Mouse (Mus musculus) liver, adult 2 months (tissue): ENCODE results near the gene Rnf187. TPM values are rescaled to one million over a fixed set of nuclear protein-coding genes. Genes with fewer than 3 reads are reported as not detected.

Experiments
- DNase-seq: peaks from one replicate; pipeline ENCODE4 v3.0.0-alpha.2; 2011; ENCODE audit warnings: low read depth, low spot score; ENCODE audit errors: extremely low read depth
- H3K27ac ChIP-seq: fragments of 200-500 bp; replicated peaks from 2 replicates; pipeline ENCODE4 v1.5.1; 2012; ENCODE audit warnings: low read depth, mild to moderate bottlenecking, control low read depth, inconsistent platforms, low read length; ENCODE audit not compliant: insufficient read depth
- H3K27me3 ChIP-seq: fragments of 200-500 bp; 2 replicates; pipeline ENCODE4 v1.6.1; 2012; ENCODE audit warnings: mild to moderate bottlenecking, moderate library complexity, low read length, inconsistent platforms; ENCODE audit not compliant: control insufficient read depth, insufficient read depth
- H3K36me3 ChIP-seq: fragments of 200-500 bp; 2 replicates; pipeline ENCODE4 v1.6.1; 2012; ENCODE audit warnings: low read length, inconsistent platforms; ENCODE audit not compliant: control insufficient read depth, insufficient read depth
- H3K4me1 ChIP-seq: fragments of 200-500 bp; 2 replicates; pipeline ENCODE4 v1.6.1; 2011; ENCODE audit warnings: low read length; ENCODE audit not compliant: control insufficient read depth, insufficient read depth
- H3K4me3 ChIP-seq: fragments of 200-500 bp; 2 replicates; pipeline ENCODE4 v1.5.1; 2011; ENCODE audit warnings: low read depth, mild to moderate bottlenecking, control low read depth, low read length, moderate library complexity; ENCODE audit not compliant: insufficient read depth
- H3K79me2 ChIP-seq: fragments of 200-500 bp; 2 replicates; pipeline ENCODE4 v1.6.1; 2012; ENCODE audit warnings: inconsistent platforms, mild to moderate bottlenecking, low read length, moderate library complexity; ENCODE audit not compliant: control insufficient read depth, insufficient read depth
- H3K9ac ChIP-seq: fragments of 200-500 bp; 2 replicates; pipeline ENCODE4 v1.6.1; 2012; ENCODE audit warnings: low read depth, mild to moderate bottlenecking, control low read depth, inconsistent platforms, low read length
- CTCF ChIP-seq: fragments of 200-500 bp; IDR thresholded peaks from 2 replicates; pipeline ENCODE4 v1.5.1; 2011; ENCODE audit warnings: low read depth, low read length, control low read depth
- POLR2A ChIP-seq: fragments of 200-500 bp; IDR thresholded peaks from 2 replicates; pipeline ENCODE4 v1.6.1; 2011; ENCODE audit warnings: low read length, control low read depth; ENCODE audit not compliant: insufficient read depth; ENCODE audit errors: extremely low read depth
- WGBS: fragments of 180-500 bp; shearing (Covaris S2); methylation state at CpG from one replicate; pipeline ENCODE4 v1.1.7; 2018; 5-methylcytosine and 5-hydroxymethylcytosine counted together
- polyA plus RNA-seq: library from polyadenylated mRNA; depleted of rRNA; stranded (reverse); fragments of >200 nt; gene quantifications from 2 replicates; pipeline ENCODE4 v1.2.3, GENCODE M21; 2012
- total RNA-seq: library from RNA; depleted of rRNA; stranded (reverse); fragments of >200 nt; gene quantifications from 2 replicates; pipeline ENCODE4 v1.2.3, GENCODE M21; 2014

Rnf187 gene
- total and polyA plus RNA-seq, 2 experiments = 63.7 to 134 TPM

- Histone ChIP-seq H3K79me2 (peaks cover 21% of the 10 kb centered on the region; the same call in 1 of the 2 replicates), H3K36me3 (peaks cover 7% of the 10 kb centered on the region; the same call in 1 of the 2 replicates), H3K27ac (peak within 1 kb of the TSS; percentile 95), H3K4me1 (peaks cover 11% of the 10 kb centered on the region), H3K27me3 (no peaks in the 10 kb centered on the region), H3K9ac (peak within 1 kb of the TSS; percentile 96), H3K4me3 (peak within 1 kb of the TSS; percentile 84)
- peak; percentile 70 for TF ChIP-seq POLR2A
- TF ChIP-seq CTCF = no peak
- under 1% methylated on average over 64 of the region's 64 CpGs for WGBS
- peak; percentile 79 for DNase-seq
These were observed 39.5 kb upstream of the Rnf187 start, which contains the start of gene Trim11 for GRCm38 (mm10) chr11:58978027-58978705. TSS of gene Trim11 (plus strand) at chr11:58978093.

GRCm38 (mm10) chr11:58977607-58978026 is 38.9 kb upstream of the Rnf187 start:
- Histone ChIP-seq H3K27me3 (no peaks in the 10 kb centered on the region), H3K4me1 (peaks cover 11% of the 10 kb centered on the region), H3K79me2 (peaks cover 21% of the 10 kb centered on the region; the same call in 1 of the 2 replicates), H3K27ac (peak overlapping the region; percentile 95), H3K4me3 (peak overlapping the region; percentile 84), H3K36me3 (peaks cover 4% of the 10 kb centered on the region; the same call in 1 of the 2 replicates), H3K9ac (peak overlapping the region; percentile 74)
- TF ChIP-seq CTCF (no peak), POLR2A (no peak)
- DNase-seq = no peak
- WGBS = under 1% methylated on average over 21 of the region's 21 CpGs

- no peak for TF ChIP-seq POLR2A
- no peak for TF ChIP-seq CTCF
- DNase-seq = no peak
- Histone ChIP-seq H3K36me3 (peaks cover 1% of the 10 kb centered on the region; the same call in 1 of the 2 replicates), H3K27me3 (no peaks in the 10 kb centered on the region), H3K79me2 (peaks cover 21% of the 10 kb centered on the region; the same call in 1 of the 2 replicates), H3K9ac (peak overlapping the region; percentile 74), H3K4me1 (peaks cover 11% of the 10 kb centered on the region), H3K4me3 (peak overlapping the region; percentile 84), H3K27ac (peak overlapping the region; percentile 95)
- WGBS = under 1% methylated on average over 29 of the region's 29 CpGs
These were observed 38.4 kb upstream of the Rnf187 start for GRCm38 (mm10) chr11:58977150-58977549.

- no peak for DNase-seq
- Histone ChIP-seq H3K4me3 (no peak overlapping the region), H3K4me1 (0 out of 2 replicates have a peak, but pooled peaks cover 2% of the 10 kb centered on the region), H3K27me3 (no peaks in the 10 kb centered on the region), H3K27ac (no peak overlapping the region), H3K9ac (no peak overlapping the region), H3K79me2 (peaks cover 5% of the 10 kb centered on the region; the same call in 1 of the 2 replicates), H3K36me3 (no peaks in the 10 kb centered on the region)
- no peak for TF ChIP-seq CTCF
- no peak for TF ChIP-seq POLR2A
- WGBS = 76% methylated on average over 3 of the region's 3 CpGs
These were observed 35.7 kb upstream of the Rnf187 start for GRCm38 (mm10) chr11:58974414-58974813.

GRCm38 (mm10) chr11:58971796-58972195 is 33.1 kb upstream of the Rnf187 start:
- Histone ChIP-seq H3K4me3 (no peak overlapping the region), H3K79me2 (no peaks in the 10 kb centered on the region), H3K36me3 (no peaks in the 10 kb centered on the region), H3K27ac (no peak overlapping the region), H3K9ac (no peak overlapping the region), H3K27me3 (no peaks in the 10 kb centered on the region), H3K4me1 (no peaks in the 10 kb centered on the region)
- 91% methylated on average over 3 of the region's 3 CpGs for WGBS
- no peak for DNase-seq
- TF ChIP-seq POLR2A = no peak
- TF ChIP-seq CTCF = no peak
